Mouse (Mus musculus) hindbrain, embryonic 11.5 days (tissue): ENCODE results near the gene Kif3a. TPM values are rescaled to one million over a fixed set of nuclear protein-coding genes. Genes with fewer than 3 reads are reported as not detected.

ENCODE experiments used
- ATAC-seq: fragments of 200-750 bp; cut with Nextera tagmentation; 2 replicates; pipeline ENCODE4 v1.8.0; 2017; ENCODE audit warnings: mild to moderate bottlenecking, moderate TSS enrichment, moderate library complexity; ENCODE audit not compliant: low FRiP score
- DNase-seq: peaks from one replicate; pipeline ENCODE4 v3.0.0-alpha.2; 2015; ENCODE audit warnings: low spot score
- H3K27ac ChIP-seq: fragments of 300-500 bp; sonication (generic); 2 replicates; pipeline ENCODE4 v1.5.1; 2014; ENCODE audit warnings: mild to moderate bottlenecking, low read depth, low read length
- H3K27me3 ChIP-seq: fragments of 300-500 bp; sonication (generic); 2 replicates; pipeline ENCODE4 v1.6.1; 2014; ENCODE audit warnings: mild to moderate bottlenecking, low read length, moderate library complexity, mixed read lengths; ENCODE audit not compliant: control insufficient read depth, insufficient read depth
- H3K36me3 ChIP-seq: fragments of 300-500 bp; sonication (generic); 2 replicates; pipeline ENCODE4 v1.6.1; 2014; ENCODE audit warnings: mild to moderate bottlenecking, low read length, moderate library complexity, mixed read lengths; ENCODE audit not compliant: control insufficient read depth, insufficient read depth
- H3K4me1 ChIP-seq: fragments of 300-500 bp; sonication (generic); replicated peaks from 2 replicates; pipeline ENCODE4 v1.6.1; 2014; ENCODE audit warnings: low read length, mixed read lengths; ENCODE audit not compliant: control insufficient read depth, insufficient read depth
- H3K4me2 ChIP-seq: fragments of 300-500 bp; sonication (generic); replicated peaks from 2 replicates; pipeline ENCODE4 v1.6.1; 2014; ENCODE audit warnings: mild to moderate bottlenecking, low read depth, low read length
- H3K4me3 ChIP-seq: fragments of 300-500 bp; sonication (generic); 2 replicates; pipeline ENCODE4 v1.5.1; 2014; ENCODE audit warnings: low read depth, low read length
- H3K9ac ChIP-seq: fragments of 300-500 bp; sonication (generic); 2 replicates; pipeline ENCODE4 v1.6.1; 2014; ENCODE audit warnings: low read depth, low read length
- H3K9me3 ChIP-seq: fragments of 300-500 bp; sonication (generic); 2 replicates; pipeline ENCODE4 v1.6.1; 2016; ENCODE audit warnings: low read length; ENCODE audit not compliant: control insufficient read depth
- WGBS: fragments of 180-500 bp; shearing (Covaris S2); extraction: QIAGEN DNeasy Blood & Tissue Kit; methylation state at CpG from one replicate; pipeline ENCODE4 v1.1.7; 2014; 5-methylcytosine and 5-hydroxymethylcytosine counted together
- polyA plus RNA-seq: library from polyadenylated mRNA; unstranded; fragments of >200 nt; fragmentation: Nextera tagmentation; extraction: Ambion mirVana; gene quantifications from 2 replicates; pipeline ENCODE4 v1.2.1, GENCODE M21; 2014

The Kif3a gene
- polyA plus RNA-seq, 1 experiment from 2014 or later: 118 TPM

- no peak overlapping the region for H3K9ac ChIP-seq
- WGBS: 92% methylated on average over 2 of the region's 2 CpGs
- H3K4me1 ChIP-seq: no peaks in the 10 kb centered on the region; the same call in 1 of the 2 replicates
- no peaks in the 10 kb centered on the region for H3K36me3 ChIP-seq
- no peak overlapping the region for H3K27ac ChIP-seq
- ATAC-seq (no peak), DNase-seq (no peak)
- 0 out of 2 replicates have a peak, but pooled peaks cover 3% of the 10 kb centered on the region for H3K27me3 ChIP-seq
- H3K9me3 ChIP-seq: no peaks in the 10 kb centered on the region
- no peak overlapping the region for H3K4me3 ChIP-seq
- H3K4me2 ChIP-seq: no peak overlapping the region
Observed at GRCm38 (mm10) chr11:53624124-53624523, 56.9 kb downstream of the Kif3a start.

GRCm38 (mm10) chr11:53626802-53627373 lies 59.7 kb downstream of the Kif3a start:
- Histone ChIP-seq H3K27ac (no peak overlapping the region), H3K4me1 (no peaks in the 10 kb centered on the region; the same call in 1 of the 2 replicates), H3K4me3 (no peak overlapping the region), H3K9me3 (no peaks in the 10 kb centered on the region), H3K36me3 (no peaks in the 10 kb centered on the region), H3K4me2 (no peak overlapping the region), H3K27me3 (0 out of 2 replicates have a peak, but pooled peaks cover 3% of the 10 kb centered on the region), H3K9ac (no peak overlapping the region)
- ATAC-seq (no peak), DNase-seq (no peak)
- WGBS: 78% methylated on average over 17 of the region's 17 CpGs

DNA sequence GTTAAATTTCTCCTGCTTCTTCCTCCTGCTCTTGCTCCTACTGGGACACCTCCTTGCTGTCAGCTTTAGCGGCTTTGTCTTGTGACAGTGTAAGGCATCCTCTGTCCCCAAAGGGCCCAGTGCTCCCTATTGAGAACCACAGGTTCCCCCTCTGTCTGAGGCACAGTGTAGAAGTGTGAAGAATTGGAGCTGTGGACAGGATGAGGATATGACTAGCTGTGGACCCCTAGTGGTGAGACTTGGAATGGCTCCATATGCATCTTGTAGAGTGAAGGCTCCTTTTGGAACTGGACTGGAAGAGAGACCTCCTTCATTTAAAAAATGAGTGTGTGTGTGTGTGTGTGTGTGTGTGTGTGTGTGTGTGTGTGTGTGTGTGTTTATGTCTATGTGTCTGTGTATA lies 60.7 kb downstream of the Kif3a start:
- ATAC-seq (peak; percentile 59; the same call in 1 of the 2 replicates), DNase-seq (peak; percentile 89)
- no peak overlapping the region for H3K4me2 ChIP-seq
- no peak overlapping the region for H3K4me3 ChIP-seq
- H3K9me3 ChIP-seq: no peaks in the 10 kb centered on the region
- WGBS: 5% methylated on average over 1 of the region's 1 CpGs
- H3K27ac ChIP-seq: no peak overlapping the region
- H3K9ac ChIP-seq: no peak overlapping the region
- no peaks in the 10 kb centered on the region; the same call in 1 of the 2 replicates for H3K4me1 ChIP-seq
- H3K27me3 ChIP-seq: 0 out of 2 replicates have a peak, but pooled peaks cover 3% of the 10 kb centered on the region
- H3K36me3 ChIP-seq: no peaks in the 10 kb centered on the region

DNA sequence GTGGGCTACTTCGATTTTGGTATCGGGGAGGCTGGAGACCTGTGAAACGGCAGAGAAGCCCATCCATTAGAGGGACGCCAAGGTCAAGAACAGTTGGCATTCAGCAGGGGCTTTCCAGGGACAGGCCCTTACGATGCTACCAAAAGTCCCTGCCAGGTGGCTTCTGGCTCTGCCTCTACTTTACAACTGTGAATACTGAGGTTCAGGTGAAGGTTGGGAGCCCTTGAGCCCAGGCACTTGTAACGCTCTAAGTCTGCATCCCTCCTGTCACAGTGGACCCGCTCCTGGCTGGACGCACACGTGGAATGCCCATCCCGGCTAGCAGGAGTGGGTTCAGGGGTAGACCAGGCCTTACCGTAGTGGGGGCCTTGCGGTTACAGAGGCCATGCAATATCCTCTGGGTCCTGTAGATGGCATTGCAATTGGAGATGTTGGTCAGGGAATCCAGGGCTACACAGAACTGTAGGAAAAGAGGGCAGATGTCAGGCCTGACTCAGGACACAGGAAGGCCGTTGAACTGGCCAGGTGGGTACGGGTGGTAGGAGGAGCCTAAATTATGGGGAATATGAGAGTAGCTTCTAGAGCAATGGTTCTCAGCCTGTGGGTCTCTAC lies 65.0 kb downstream of the Kif3a start:
- Histone ChIP-seq H3K4me2 (no peak overlapping the region), H3K4me3 (no peak overlapping the region), H3K27ac (no peak overlapping the region), H3K4me1 (peaks cover 6% of the 10 kb centered on the region; the same call in 1 of the 2 replicates), H3K9me3 (no peaks in the 10 kb centered on the region), H3K36me3 (no peaks in the 10 kb centered on the region), H3K27me3 (peaks cover 18% of the 10 kb centered on the region), H3K9ac (no peak overlapping the region)
- 71% methylated on average over 14 of the region's 14 CpGs for WGBS
- DNase-seq: peak; percentile 30
- ATAC-seq: no peak

DNA sequence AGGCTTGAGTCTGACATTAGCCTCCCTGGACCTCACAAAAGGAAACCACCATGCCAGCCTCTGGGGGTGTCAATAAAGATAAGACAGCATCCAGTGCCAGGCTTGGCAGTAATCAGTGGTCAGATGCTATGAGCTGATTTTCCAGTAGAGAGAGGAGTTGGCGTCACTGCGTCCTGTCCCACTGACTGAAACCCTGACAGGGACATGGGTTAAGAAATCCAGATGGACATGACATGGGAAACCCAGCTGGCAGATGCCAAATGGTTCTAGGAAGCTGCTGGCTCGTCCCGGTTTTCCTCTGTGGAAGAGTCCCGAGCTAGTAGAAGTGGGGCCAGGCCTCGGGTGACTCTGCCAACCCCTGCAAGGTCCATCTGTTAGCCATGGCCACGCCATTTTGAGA lies 66.5 kb downstream of the Kif3a start:
- DNase-seq: no peak
- H3K4me1 ChIP-seq: peaks cover 6% of the 10 kb centered on the region; the same call in 1 of the 2 replicates
- ATAC-seq: no peak
- H3K27me3 ChIP-seq: peaks cover 20% of the 10 kb centered on the region
- H3K27ac ChIP-seq: no peak overlapping the region
- H3K4me3 ChIP-seq: no peak overlapping the region
- no peak overlapping the region for H3K9ac ChIP-seq
- WGBS: 88% methylated on average over 7 of the region's 7 CpGs
- H3K36me3 ChIP-seq: no peaks in the 10 kb centered on the region
- H3K9me3 ChIP-seq: no peaks in the 10 kb centered on the region
- H3K4me2 ChIP-seq: no peak overlapping the region

GRCm38 (mm10) chr11:53634556-53634955 lies 67.4 kb downstream of the Kif3a start, which contains the start of gene Il13:
Gene Il13, minus strand, starts transcription at chr11:53634702.
- no peaks in the 10 kb centered on the region for H3K36me3 ChIP-seq
- peaks cover 20% of the 10 kb centered on the region for H3K27me3 ChIP-seq
- no peaks in the 10 kb centered on the region for H3K9me3 ChIP-seq
- H3K9ac ChIP-seq: no peak within 1 kb of the TSS
- no peak within 1 kb of the TSS for H3K4me3 ChIP-seq
- H3K27ac ChIP-seq: no peak within 1 kb of the TSS
- no peak within 1 kb of the TSS for H3K4me2 ChIP-seq
- peaks cover 6% of the 10 kb centered on the region; the same call in 1 of the 2 replicates for H3K4me1 ChIP-seq
- ATAC-seq (no peak), DNase-seq (no peak)
- 91% methylated on average over 8 of the region's 8 CpGs for WGBS

GRCm38 (mm10) chr11:53635590-53636182 lies 68.5 kb downstream of the Kif3a start:
- ATAC-seq: no peak
- 41% methylated on average over 9 of the region's 9 CpGs for WGBS
- peak; percentile 15 for DNase-seq
- Histone ChIP-seq H3K9ac (no peak overlapping the region; the same call in 1 of the 2 replicates), H3K4me2 (peak overlapping the region; percentile 62), H3K4me3 (peak overlapping the region; percentile 29), H3K27ac (no peak overlapping the region), H3K9me3 (no peaks in the 10 kb centered on the region), H3K27me3 (peaks cover 20% of the 10 kb centered on the region), H3K4me1 (peaks cover 6% of the 10 kb centered on the region; the same call in 1 of the 2 replicates), H3K36me3 (no peaks in the 10 kb centered on the region)

DNA sequence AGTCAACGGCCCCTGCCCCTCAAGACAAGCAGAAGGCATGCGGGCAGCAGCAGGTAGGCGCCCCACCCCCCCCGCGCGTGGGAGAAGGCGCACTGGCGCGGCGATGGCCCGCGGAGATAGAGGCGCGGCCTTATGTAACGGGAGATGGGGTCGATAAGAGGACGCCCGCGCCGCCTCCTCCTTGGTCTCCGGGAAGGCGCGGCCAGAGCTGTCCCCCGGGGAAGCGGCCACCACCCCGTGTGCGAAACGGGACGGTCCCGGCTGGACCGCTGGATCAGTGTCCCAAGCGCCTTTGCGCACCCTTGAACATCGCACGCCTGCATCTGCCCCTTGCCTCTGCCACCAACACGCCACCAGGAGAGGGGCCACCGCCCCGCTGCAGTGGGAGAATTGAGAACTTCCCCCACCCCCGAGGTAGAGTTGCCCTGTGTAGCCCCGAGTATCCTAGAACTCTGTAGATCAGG lies 69.0 kb downstream of the Kif3a start:
- Histone ChIP-seq H3K27me3 (peaks cover 20% of the 10 kb centered on the region), H3K9me3 (no peaks in the 10 kb centered on the region), H3K27ac (no peak overlapping the region), H3K9ac (peak overlapping the region; percentile 41; the same call in 1 of the 2 replicates), H3K4me2 (peak overlapping the region; percentile 62), H3K4me1 (peaks cover 6% of the 10 kb centered on the region; the same call in 1 of the 2 replicates), H3K36me3 (no peaks in the 10 kb centered on the region), H3K4me3 (peak overlapping the region; percentile 29)
- peak; percentile 28 for DNase-seq
- WGBS: 3% methylated on average over 39 of the region's 40 CpGs
- ATAC-seq: no peak
